In the genomic region with DNA sequence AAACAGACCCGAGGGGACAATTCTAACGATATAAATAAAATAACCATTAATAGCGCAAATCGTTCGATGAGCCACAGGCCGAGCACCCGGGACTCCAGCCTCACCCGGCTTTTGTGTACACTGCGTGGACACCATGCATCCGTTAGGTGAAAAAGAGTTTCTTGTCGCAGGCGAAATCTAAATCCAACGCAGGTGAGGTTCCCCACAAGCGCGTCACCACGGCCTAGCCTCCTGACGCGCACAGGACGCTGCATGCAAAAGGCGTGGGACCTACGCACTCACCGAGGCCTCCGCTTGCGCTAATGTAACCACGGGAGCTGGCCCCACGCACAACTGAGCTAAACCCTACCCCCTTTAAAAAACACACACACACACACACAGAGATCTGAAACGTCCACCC, we compare ENCODE assay signal across 31 mouse cellular contexts. TPM values are rescaled to one million over a fixed set of nuclear protein-coding genes. Genes with fewer than 3 reads are reported as not detected.
DNase-seq lines count a peak whose midpoint lies in the region; ATAC-seq and TF ChIP-seq lines count a peak whose summit lies in the region.
"Had no signal": no experiment of that assay in that cellular context is flagged by ENCODE, and none has a peak within 500 bp of the region (broad histone marks: within the 10 kb centered on the region; RNA-seq: fewer than 3 reads in every experiment).

No protein-coding gene starts in this region.

- H3K4me3 ChIP-seq in hindbrain, embryonic 10.5 days = no peak overlapping the region
- no peak overlapping the region for H3K4me3 ChIP-seq in hindbrain, embryonic 14.5 days (replicated peaks; ENCODE audit: low read length)
- H3K4me3 ChIP-seq in intestine, postnatal 0 days (ENCODE audit: low read depth, low read length) = no peak overlapping the region
- H3K4me3 ChIP-seq: erythroblast, embryonic 14.5 days; forebrain, embryonic 12.5 days; hindbrain, embryonic 12.5 days; lung, embryonic 15.5 days; midbrain, embryonic 12.5 days; neural tube, embryonic 12.5 days had no signal

- peaks cover 17% of the 10 kb centered on the region for H3K4me1 ChIP-seq in hindbrain, embryonic 10.5 days (replicated peaks)
- no peaks in the 10 kb centered on the region for H3K4me1 ChIP-seq in hindbrain, embryonic 14.5 days (replicated peaks; ENCODE audit: control insufficient read depth, insufficient read depth, low read length)
- H3K4me1 ChIP-seq in intestine, postnatal 0 days (replicated peaks; ENCODE audit: control insufficient read depth, insufficient read depth, low read length) = 0 out of 2 replicates have a peak, but pooled peaks cover 3% of the 10 kb centered on the region

- WGBS in hindbrain, embryonic 10.5 days = under 1% methylated on average over 27 of the region's 27 CpGs
- WGBS in hindbrain, embryonic 14.5 days = 1% methylated on average over 27 of the region's 27 CpGs
- WGBS in intestine, postnatal 0 days = 10% methylated on average over 27 of the region's 27 CpGs

- no peak overlapping the region for H3K9ac ChIP-seq in hindbrain, embryonic 14.5 days
- H3K9ac ChIP-seq in intestine, postnatal 0 days (ENCODE audit: low read depth, low read length) = no peak overlapping the region
- H3K9ac ChIP-seq: forebrain, embryonic 12.5 days; hindbrain, embryonic 12.5 days; lung, embryonic 15.5 days; midbrain, embryonic 12.5 days; neural tube, embryonic 12.5 days had no signal

- DNase-seq in hindbrain, embryonic 10.5 days (ENCODE audit: low spot score) = peak; percentile 36
- DNase-seq in hindbrain, embryonic 14.5 days (ENCODE audit: low spot score) = no peak
- peak; percentile 19 for DNase-seq in retina, postnatal 1 day
- no peak for DNase-seq in retina, embryonic 14.5 days (ENCODE audit: low spot score)
- DNase-seq in embryo, embryonic 9.5 days (ENCODE audit: extremely low spot score) = peak; percentile 26
- DNase-seq in cerebellum, adult 9-11 months = no peak
- DNase-seq: adrenal gland, adult 2 months; adrenal gland, postnatal 36 days; cerebellum, adult 2 months; cerebellum, postnatal 25 days; gastrocnemius, postnatal 10 days; heart, postnatal 14 days; layer of hippocampus, postnatal 36 days; left cerebral cortex, postnatal 4 days; lung, postnatal 36 days; spleen, adult 18-20 months; thymus, postnatal 4 days had no signal

- peaks cover 100% of the 10 kb centered on the region for H3K27me3 ChIP-seq in hindbrain, embryonic 10.5 days (ENCODE audit: insufficient read depth, poor library complexity, severe bottlenecking)
- H3K27me3 ChIP-seq in hindbrain, embryonic 14.5 days (ENCODE audit: control insufficient read depth, insufficient read depth, low read length) = peaks cover 100% of the 10 kb centered on the region
- peaks cover 94% of the 10 kb centered on the region for H3K27me3 ChIP-seq in intestine, postnatal 0 days (replicated peaks; ENCODE audit: control insufficient read depth, insufficient read depth, low read length)

- no peaks in the 10 kb centered on the region for H3K9me3 ChIP-seq in hindbrain, embryonic 10.5 days
- no peaks in the 10 kb centered on the region for H3K9me3 ChIP-seq in hindbrain, embryonic 14.5 days (ENCODE audit: control insufficient read depth, low read length)
- no peaks in the 10 kb centered on the region for H3K9me3 ChIP-seq in intestine, postnatal 0 days (ENCODE audit: control insufficient read depth)
- H3K9me3 ChIP-seq: forebrain, embryonic 12.5 days; hindbrain, embryonic 12.5 days; lung, embryonic 15.5 days; midbrain, embryonic 12.5 days; neural tube, embryonic 12.5 days had no signal

- ATAC-seq in hindbrain, embryonic 14.5 days (ENCODE audit: low FRiP score) = no peak
- ATAC-seq in intestine, postnatal 0 days = no peak
- no peak for ATAC-seq in monocyte, adult 5-6 weeks (replicated peaks; ENCODE audit: insufficient number of reproducible peaks, low FRiP score, low TSS enrichment, poor library complexity, severe bottlenecking)
- ATAC-seq: activated CD4-positive, CD25-positive, alpha-beta regulatory T cell, adult 4 months had no signal

- H3K4me2 ChIP-seq in hindbrain, embryonic 14.5 days (replicated peaks) = no peak overlapping the region
- H3K4me2 ChIP-seq in intestine, postnatal 0 days (replicated peaks; ENCODE audit: low read depth) = peak overlapping the region; percentile 40
- H3K4me2 ChIP-seq: forebrain, embryonic 12.5 days; hindbrain, embryonic 12.5 days; lung, embryonic 15.5 days; midbrain, embryonic 12.5 days; neural tube, embryonic 12.5 days had no signal

- TF ChIP-seq CTCF in intestine, postnatal 0 days (IDR thresholded peaks at IDR 0.05; ENCODE audit: low read depth) = no peak

- H3K27ac ChIP-seq in hindbrain, embryonic 10.5 days = no peak overlapping the region
- H3K27ac ChIP-seq in hindbrain, embryonic 14.5 days = no peak overlapping the region
- no peak overlapping the region for H3K27ac ChIP-seq in intestine, postnatal 0 days (ENCODE audit: low read depth, low read length)
- H3K27ac ChIP-seq: forebrain, embryonic 12.5 days; hindbrain, embryonic 12.5 days; lung, embryonic 15.5 days; midbrain, embryonic 12.5 days; neural tube, embryonic 12.5 days had no signal

- no peaks in the 10 kb centered on the region for H3K36me3 ChIP-seq in hindbrain, embryonic 10.5 days
- H3K36me3 ChIP-seq in hindbrain, embryonic 14.5 days (replicated peaks; ENCODE audit: control insufficient read depth, insufficient read depth) = no peaks in the 10 kb centered on the region
- H3K36me3 ChIP-seq in intestine, postnatal 0 days (ENCODE audit: control insufficient read depth, insufficient read depth) = no peaks in the 10 kb centered on the region
- H3K36me3 ChIP-seq: forebrain, embryonic 12.5 days; hindbrain, embryonic 12.5 days; lung, embryonic 15.5 days; midbrain, embryonic 12.5 days; neural tube, embryonic 12.5 days had no signal

RNA-seq across cellular contexts. Expression of gene Nkx2-3, which starts 10.7 kb away (rescaled TPM):
- 0.56 and 1.0 TPM in 2 replicates for polyA plus RNA-seq in hindbrain, embryonic 10.5 days (2016; fragmentation: Nextera tagmentation; extraction: Ambion mirVana)
- not detected in 2 replicates for polyA plus RNA-seq in hindbrain, embryonic 14.5 days (2014; fragmentation: Nextera tagmentation; extraction: Ambion mirVana)
- polyA plus RNA-seq in intestine, postnatal 0 days (2015; fragmentation: Nextera tagmentation; extraction: Ambion mirVana) = 54.3 and 56.9 TPM in 2 replicates
- total RNA-seq in monocyte, adult 5-6 weeks (2017) = not detected in 3 replicates
- total RNA-seq: adrenal gland, adult 2 months; adrenal gland, postnatal 36 days; gastrocnemius, postnatal 10 days; heart, postnatal 14 days; layer of hippocampus, postnatal 36 days; left cerebral cortex, postnatal 4 days; liver, adult 2 months; megakaryocyte, adult 5-6 weeks had no signal
- polyA plus RNA-seq: activated CD4-positive, CD25-positive, alpha-beta regulatory T cell, adult 4 months; adrenal gland, adult 2 months; cerebellum, adult 2 months; erythroblast, embryonic 14.5 days; heart, embryonic 14.5 days; kidney, adult 2 months; lung, embryonic 15.5 days; neural tube, embryonic 12.5 days; thymus, postnatal 0 days had no signal

Comparison
In these comparisons a context has a peak if more than half of its experiments do, and no peak if none do; other contexts are left out.
1. DNase-seq: peak in hindbrain, embryonic 10.5 days (single experiment), retina, postnatal 1 day (single experiment) and embryo, embryonic 9.5 days (single experiment); none in hindbrain, embryonic 14.5 days (single experiment), retina, embryonic 14.5 days (single experiment) and cerebellum, adult 9-11 months (single experiment).
2. RNA of gene Nkx2-3, which starts 10.7 kb away (polyA plus RNA-seq): 54.3 to 56.9 TPM in intestine, postnatal 0 days; 0.56 to 1.0 TPM in hindbrain, embryonic 10.5 days and not detected in hindbrain, embryonic 14.5 days; every median in the first group is over 10 times any median in the second.